Mouse (Mus musculus) hindbrain, embryonic 16.5 days (tissue): Measurements from ENCODE around the gene Fetub. TPM values are rescaled to one million over a fixed set of nuclear protein-coding genes. Genes with fewer than 3 reads are reported as not detected.

Source experiments
- ATAC-seq: fragments of 200-750 bp; cut with Nextera tagmentation; 2 replicates; pipeline ENCODE4 v1.8.0; 2017; ENCODE audit warnings: moderate TSS enrichment, moderate library complexity
- H3K27ac ChIP-seq: fragments of 300-500 bp; sonication (generic); 2 replicates; pipeline ENCODE4 v1.5.1; 2014; ENCODE audit warnings: low read depth, mild to moderate bottlenecking, control low read depth, low read length, moderate library complexity
- H3K27me3 ChIP-seq: fragments of 300-500 bp; sonication (generic); replicated peaks from 2 replicates; pipeline ENCODE4 v1.6.1; 2014; ENCODE audit warnings: low read length; ENCODE audit not compliant: control insufficient read depth, insufficient read depth
- H3K36me3 ChIP-seq: fragments of 300-500 bp; sonication (generic); 2 replicates; pipeline ENCODE4 v1.6.1; 2014; ENCODE audit warnings: mild to moderate bottlenecking, low read length, moderate library complexity, mixed read lengths; ENCODE audit not compliant: control insufficient read depth, insufficient read depth
- H3K4me1 ChIP-seq: fragments of 300-500 bp; sonication (generic); 2 replicates; pipeline ENCODE4 v1.6.1; 2014; ENCODE audit warnings: low read depth, low read length; ENCODE audit not compliant: control insufficient read depth, insufficient read depth
- H3K4me2 ChIP-seq: fragments of 300-500 bp; sonication (generic); 2 replicates; pipeline ENCODE4 v1.6.1; 2014; ENCODE audit warnings: mild to moderate bottlenecking, low read length, control low read depth, moderate library complexity
- H3K4me3 ChIP-seq: fragments of 300-500 bp; sonication (generic); 2 replicates; pipeline ENCODE4 v1.5.1; 2014; ENCODE audit warnings: mild to moderate bottlenecking, low read length, control low read depth, moderate library complexity
- H3K9ac ChIP-seq: fragments of 300-500 bp; sonication (generic); 2 replicates; pipeline ENCODE4 v1.6.1; 2014; ENCODE audit warnings: low read depth, mild to moderate bottlenecking, control low read depth, low read length, moderate library complexity
- H3K9me3 ChIP-seq: fragments of 300-500 bp; sonication (generic); 2 replicates; pipeline ENCODE4 v1.6.1; 2014; ENCODE audit warnings: mild to moderate bottlenecking, low read length, moderate library complexity; ENCODE audit not compliant: control insufficient read depth
- WGBS: fragments of 180-500 bp; shearing (Covaris S2); extraction: QIAGEN DNeasy Blood & Tissue Kit; methylation state at CpG from one replicate; pipeline ENCODE4 v1.1.7; 2014; 5-methylcytosine and 5-hydroxymethylcytosine counted together
- polyA plus RNA-seq: library from polyadenylated mRNA; unstranded; fragments of >200 nt; fragmentation: Nextera tagmentation; extraction: Ambion mirVana; gene quantifications from 2 replicates; pipeline ENCODE4 v1.2.1, GENCODE M21; 2015

The Fetub gene
- polyA plus RNA-seq, 1 experiment from 2014 or later: not detected

- no peaks in the 10 kb centered on the region for H3K27me3 ChIP-seq
- no peak overlapping the region for H3K4me3 ChIP-seq
- no peak overlapping the region; the same call in 1 of the 2 replicates for H3K9ac ChIP-seq
- H3K4me2 ChIP-seq: no peak overlapping the region
- no peak overlapping the region for H3K27ac ChIP-seq
- WGBS: 46% methylated on average over 5 of the region's 5 CpGs
- H3K9me3 ChIP-seq: no peaks in the 10 kb centered on the region
- no peak for ATAC-seq
- no peaks in the 10 kb centered on the region for H3K36me3 ChIP-seq
- no peaks in the 10 kb centered on the region for H3K4me1 ChIP-seq
Measured at GRCm38 (mm10) chr16:22899346-22899745, 18.8 kb upstream of the Fetub start.

DNA sequence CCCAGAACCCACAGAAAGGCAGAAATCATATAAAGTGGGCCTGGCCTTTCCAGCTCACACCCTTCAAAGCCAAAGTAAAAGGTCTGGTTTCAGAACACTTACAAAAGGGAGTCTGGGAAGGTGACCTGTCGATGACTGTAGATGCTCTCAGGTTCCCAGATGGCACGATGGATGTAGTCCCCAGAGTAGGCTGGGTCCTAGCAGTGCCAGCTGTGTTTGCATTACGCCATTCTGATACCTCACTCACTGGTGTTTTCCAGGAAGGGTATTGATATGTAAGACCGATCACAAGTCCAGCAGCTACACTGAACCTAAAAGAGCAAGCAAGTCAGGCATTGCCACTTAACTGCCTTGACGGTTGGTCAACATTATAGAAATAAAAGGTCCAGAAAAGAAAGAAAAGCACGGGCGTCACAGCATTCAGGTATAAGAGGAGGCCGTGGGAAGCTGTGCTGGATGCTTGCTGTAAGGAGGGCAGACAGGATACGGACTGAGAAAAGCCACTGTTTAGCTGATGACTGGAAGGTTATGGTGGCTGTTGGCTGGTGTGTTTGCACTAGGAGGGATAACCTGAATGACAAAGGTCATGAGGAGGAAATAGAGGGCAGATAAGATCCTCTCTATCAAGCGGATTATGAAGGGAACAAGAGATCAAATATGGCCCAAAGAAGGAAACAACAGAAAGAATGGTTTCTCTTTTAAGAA lies 18.1 kb upstream of the Fetub start:
- Histone ChIP-seq H3K27me3 (no peaks in the 10 kb centered on the region), H3K36me3 (no peaks in the 10 kb centered on the region), H3K27ac (no peak overlapping the region), H3K9ac (no peak overlapping the region), H3K4me2 (no peak overlapping the region), H3K4me3 (no peak overlapping the region), H3K4me1 (no peaks in the 10 kb centered on the region), H3K9me3 (no peaks in the 10 kb centered on the region)
- WGBS: 85% methylated on average over 10 of the region's 10 CpGs
- no peak for ATAC-seq

DNA sequence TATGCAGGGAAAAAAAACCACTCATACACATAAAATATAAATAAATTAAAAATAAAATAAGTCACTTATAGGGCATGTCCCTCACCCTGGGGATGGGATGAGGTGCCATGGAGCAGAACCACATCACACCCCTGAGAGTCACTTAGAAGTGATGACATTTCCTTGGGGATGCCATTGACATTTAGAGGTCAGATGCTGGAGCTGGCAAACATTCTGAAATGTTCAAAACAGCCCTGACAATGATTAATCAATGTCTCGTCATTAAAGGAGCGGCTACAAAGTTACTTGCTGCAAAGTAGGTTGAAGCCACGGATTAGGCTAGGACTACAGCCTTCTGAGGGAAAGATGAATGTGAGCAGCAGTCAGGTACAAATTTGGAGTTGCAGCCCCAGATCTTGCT lies 16.8 kb upstream of the Fetub start:
- Histone ChIP-seq H3K36me3 (no peaks in the 10 kb centered on the region), H3K4me3 (no peak overlapping the region), H3K27ac (no peak overlapping the region), H3K4me2 (no peak overlapping the region), H3K27me3 (no peaks in the 10 kb centered on the region), H3K9me3 (no peaks in the 10 kb centered on the region), H3K4me1 (no peaks in the 10 kb centered on the region), H3K9ac (no peak overlapping the region)
- WGBS: 81% methylated on average over 3 of the region's 3 CpGs
- ATAC-seq: no peak

GRCm38 (mm10) chr16:22909290-22909689 lies 8.8 kb upstream of the Fetub start:
- H3K4me2 ChIP-seq: no peak overlapping the region
- H3K4me1 ChIP-seq: no peaks in the 10 kb centered on the region
- no peaks in the 10 kb centered on the region for H3K9me3 ChIP-seq
- H3K27me3 ChIP-seq: no peaks in the 10 kb centered on the region
- no peak overlapping the region for H3K9ac ChIP-seq
- H3K36me3 ChIP-seq: no peaks in the 10 kb centered on the region
- H3K27ac ChIP-seq: no peak overlapping the region
- no peak for ATAC-seq
- no peak overlapping the region for H3K4me3 ChIP-seq
- 96% methylated on average over 6 of the region's 6 CpGs for WGBS

GRCm38 (mm10) chr16:22911986-22912385 lies 6.1 kb upstream of the Fetub start:
- Histone ChIP-seq H3K4me2 (no peak overlapping the region), H3K4me1 (no peaks in the 10 kb centered on the region), H3K9ac (no peak overlapping the region), H3K4me3 (no peak overlapping the region), H3K36me3 (no peaks in the 10 kb centered on the region), H3K27me3 (no peaks in the 10 kb centered on the region), H3K27ac (no peak overlapping the region), H3K9me3 (no peaks in the 10 kb centered on the region)
- 84% methylated on average over 3 of the region's 3 CpGs for WGBS
- no peak for ATAC-seq

GRCm38 (mm10) chr16:22912886-22913285 lies 5.2 kb upstream of the Fetub start:
- Histone ChIP-seq H3K27me3 (no peaks in the 10 kb centered on the region), H3K4me1 (no peaks in the 10 kb centered on the region), H3K9ac (no peak overlapping the region), H3K36me3 (no peaks in the 10 kb centered on the region), H3K9me3 (no peaks in the 10 kb centered on the region), H3K4me2 (no peak overlapping the region), H3K27ac (no peak overlapping the region), H3K4me3 (no peak overlapping the region)
- 81% methylated on average over 6 of the region's 6 CpGs for WGBS
- no peak for ATAC-seq

DNA sequence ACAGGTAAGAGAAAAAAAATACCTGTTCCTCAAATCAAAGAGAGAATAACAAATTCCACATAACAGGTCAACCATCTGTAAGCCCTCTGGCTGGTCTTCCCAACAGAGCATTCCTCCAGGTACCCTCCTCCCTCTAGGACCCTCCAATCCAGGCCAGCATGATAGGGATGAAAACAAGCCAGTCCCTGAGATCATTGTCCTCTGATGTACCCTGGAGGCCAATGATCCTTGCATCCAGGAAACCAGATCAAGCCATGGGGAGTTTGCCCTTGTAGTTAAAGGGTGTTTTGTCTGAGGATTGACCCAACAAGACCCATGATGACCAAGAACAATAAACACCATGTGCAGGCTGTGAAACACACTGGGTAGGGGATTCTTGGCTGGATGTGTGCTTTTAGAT lies 3.9 kb upstream of the Fetub start:
- Histone ChIP-seq H3K4me2 (no peak overlapping the region), H3K27me3 (no peaks in the 10 kb centered on the region), H3K4me1 (no peaks in the 10 kb centered on the region), H3K9ac (no peak overlapping the region), H3K36me3 (no peaks in the 10 kb centered on the region), H3K4me3 (no peak overlapping the region), H3K9me3 (no peaks in the 10 kb centered on the region), H3K27ac (no peak overlapping the region)
- ATAC-seq: no peak

DNA sequence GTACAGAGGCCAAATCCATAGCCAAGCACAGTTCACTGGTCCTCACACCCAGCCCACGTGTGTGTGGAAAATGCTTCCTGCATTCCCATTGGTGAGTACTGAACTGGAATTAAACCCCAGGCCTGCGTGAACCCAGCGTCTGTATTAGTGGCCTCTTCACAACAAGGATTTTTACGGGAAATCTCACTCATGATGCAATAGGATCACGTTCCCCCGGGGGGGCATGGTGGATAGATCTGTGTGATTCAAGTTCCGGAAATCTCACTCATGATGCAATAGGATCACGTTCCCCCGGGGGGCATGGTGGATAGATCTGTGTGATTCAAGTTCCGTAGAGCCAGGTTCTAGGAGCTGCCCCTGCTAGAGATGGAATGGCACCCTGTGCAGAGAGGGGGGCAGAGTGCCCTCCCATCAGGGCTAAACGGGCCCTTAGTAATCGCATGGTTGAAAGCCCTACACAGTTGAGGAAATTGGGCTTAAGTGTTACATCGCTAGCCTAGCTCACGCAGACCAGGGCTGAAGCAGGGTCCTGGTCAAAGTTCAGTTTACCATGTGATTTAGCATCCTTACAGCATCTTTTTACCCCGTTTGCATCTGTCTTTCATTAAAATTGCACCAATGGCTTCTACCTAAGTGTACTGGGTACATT lies 654 bp downstream of the Fetub start:
- Histone ChIP-seq H3K4me1 (no peaks in the 10 kb centered on the region), H3K36me3 (no peaks in the 10 kb centered on the region), H3K9ac (no peak overlapping the region), H3K4me2 (no peak overlapping the region), H3K9me3 (no peaks in the 10 kb centered on the region), H3K27me3 (no peaks in the 10 kb centered on the region), H3K27ac (no peak overlapping the region), H3K4me3 (no peak overlapping the region)
- ATAC-seq: no peak
- 75% methylated on average over 15 of the region's 15 CpGs for WGBS

DNA sequence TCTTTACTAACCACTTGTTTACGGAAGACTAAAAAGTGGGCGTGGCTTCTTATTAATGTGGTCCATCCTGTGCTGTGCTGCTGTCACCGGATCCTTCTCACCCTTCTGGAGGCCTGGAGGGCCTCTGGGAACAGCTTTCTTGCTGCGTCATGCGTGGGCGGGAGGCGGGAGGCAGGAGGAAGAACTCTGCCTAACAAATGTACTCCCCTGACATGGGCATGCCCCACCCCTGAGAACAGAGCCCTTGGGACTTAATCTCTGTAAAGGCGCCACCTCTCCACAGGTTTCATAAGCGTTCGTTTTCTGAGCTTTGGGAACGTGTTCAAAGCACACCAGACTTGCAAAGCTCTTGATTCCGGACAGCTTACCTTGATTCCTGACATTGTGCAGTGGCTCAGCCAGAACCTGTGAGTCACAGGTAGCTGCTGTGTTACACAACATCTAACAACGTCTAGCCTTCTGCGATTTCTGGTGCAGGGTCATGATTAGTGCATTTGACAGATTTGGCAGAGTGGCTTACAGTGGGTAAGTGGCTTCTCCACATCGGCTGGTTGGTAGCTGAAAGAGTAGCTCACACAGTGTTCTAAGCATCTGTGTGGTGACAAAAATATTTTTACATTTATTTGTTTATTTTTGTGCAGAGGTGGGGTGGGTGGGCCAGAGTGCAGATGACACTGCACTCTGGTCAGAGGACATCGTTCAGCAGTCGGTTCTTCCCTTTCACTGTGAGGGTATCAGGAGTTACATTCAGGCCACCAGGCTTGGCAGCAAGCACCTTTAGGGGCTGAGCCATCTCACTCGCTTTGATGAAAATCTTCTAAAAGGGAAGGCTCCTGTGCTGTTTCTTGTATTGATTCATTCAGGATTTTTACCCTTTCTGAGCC lies 2.1 kb downstream of the Fetub start:
- Histone ChIP-seq H3K27me3 (no peaks in the 10 kb centered on the region), H3K4me2 (no peak overlapping the region), H3K4me1 (no peaks in the 10 kb centered on the region), H3K27ac (no peak overlapping the region), H3K36me3 (no peaks in the 10 kb centered on the region), H3K4me3 (no peak overlapping the region), H3K9me3 (no peaks in the 10 kb centered on the region), H3K9ac (no peak overlapping the region)
- WGBS: 68% methylated on average over 18 of the region's 18 CpGs
- ATAC-seq: no peak
